ENCODE assay signal across 8 mouse cellular contexts in genomic region chr4:9771103-9771474, GRCm38 (mm10).
DNase-seq lines count a peak whose midpoint lies in the region; ATAC-seq lines count a peak whose summit lies in the region.

No protein-coding gene starts in this region.

- DNase-seq in frontal cortex, postnatal 25 days (ENCODE audit: low spot score in 2 of 2), result no peak
- peak; percentile 91 for DNase-seq in 416B (ENCODE audit: low read depth)
- no peak for DNase-seq in hindbrain, embryonic 11.5 days (ENCODE audit: low spot score)
- DNase-seq in right cerebral cortex, postnatal 4 days, result no peak
- DNase-seq in gastrocnemius, adult 8-10 months (ENCODE audit: low spot score in 2 of 2), result no peak

- no peaks in the 10 kb centered on the region for H3K27me3 ChIP-seq in hindbrain, embryonic 11.5 days (ENCODE audit: control insufficient read depth, insufficient read depth, low read length)

- peak overlapping the region; percentile 54 for H3K4me3 ChIP-seq in hindbrain, embryonic 11.5 days (ENCODE audit: low read depth, low read length)

- H3K4me2 ChIP-seq in hindbrain, embryonic 11.5 days (replicated peaks; ENCODE audit: low read depth, low read length), result peak overlapping the region; percentile 69

- no peaks in the 10 kb centered on the region for H3K4me1 ChIP-seq in hindbrain, embryonic 11.5 days (replicated peaks; ENCODE audit: control insufficient read depth, insufficient read depth, low read length)

- ATAC-seq in frontal cortex, adult (ENCODE audit: low TSS enrichment), result peak; percentile 68
- peak; percentile 79 for ATAC-seq in common myeloid progenitor, adult 5-6 weeks (replicated peaks; ENCODE audit: low read depth, poor library complexity, severe bottlenecking)
- peak; percentile 68; the same call in 1 of the 2 replicates for ATAC-seq in hindbrain, embryonic 11.5 days (ENCODE audit: low FRiP score)
- ATAC-seq in megakaryocyte progenitor cell, adult 5-6 weeks (replicated peaks; ENCODE audit: poor library complexity), result peak; percentile 80

- no peak overlapping the region for H3K27ac ChIP-seq in hindbrain, embryonic 11.5 days (ENCODE audit: low read depth, low read length)

- H3K9me3 ChIP-seq in hindbrain, embryonic 11.5 days (ENCODE audit: control insufficient read depth, low read length), result no peaks in the 10 kb centered on the region

- 1% methylated on average over 5 of the region's 5 CpGs for WGBS in hindbrain, embryonic 11.5 days

- H3K9ac ChIP-seq in hindbrain, embryonic 11.5 days (ENCODE audit: low read depth, low read length), result peak overlapping the region; percentile 64

- no peaks in the 10 kb centered on the region for H3K36me3 ChIP-seq in hindbrain, embryonic 11.5 days (ENCODE audit: control insufficient read depth, insufficient read depth, low read length)
